Mouse (Mus musculus) myocyte (in vitro differentiated cells): ENCODE results near the gene Setd4. TPM values are rescaled to one million over a fixed set of nuclear protein-coding genes. Genes with fewer than 3 reads are reported as not detected.

ENCODE experiments used
- H3K27me3 ChIP-seq: one replicate; pipeline ENCODE4 v1.6.1; 2011; ENCODE audit not compliant: control insufficient read depth, insufficient read depth, insufficient read length
- H3K36me3 ChIP-seq: one replicate; pipeline ENCODE4 v1.6.1; 2011; ENCODE audit not compliant: control insufficient read depth, insufficient read depth
- H3K4me2 ChIP-seq: one replicate; pipeline ENCODE4 v1.6.1; 2011; ENCODE audit warnings: low read depth, control low read depth
- H3K4me3 ChIP-seq: one replicate; pipeline ENCODE4 v1.5.1; 2011; ENCODE audit warnings: mild to moderate bottlenecking, control low read depth, moderate library complexity
- H3K79me2 ChIP-seq: one replicate; pipeline ENCODE4 v1.6.1; 2011; ENCODE audit not compliant: control insufficient read depth, insufficient read depth
- H3ac ChIP-seq: one replicate; pipeline ENCODE4 v1.6.1; 2011; ENCODE audit not compliant: control insufficient read depth, insufficient read length
- E2F4 ChIP-seq: IDR thresholded peaks from one replicate; pipeline ENCODE4 v1.6.1; 2011; ENCODE audit warnings: mild to moderate bottlenecking, control low read depth, moderate library complexity; ENCODE audit not compliant: insufficient read depth
- MAX ChIP-seq: IDR thresholded peaks from one replicate; pipeline ENCODE4 v1.6.1; 2011; ENCODE audit warnings: low read depth, mild to moderate bottlenecking, control low read depth
- MYOD1 ChIP-seq, 3 experiments: IDR thresholded peaks; one replicate each; pipeline ENCODE4 v1.6.1; 2011; ENCODE audit warnings: control low read depth in 2 of 3, low read depth in 2 of 3, mild to moderate bottlenecking in 2 of 3, moderate library complexity in 1 of 3; ENCODE audit not compliant: insufficient read length in 2 of 3, control insufficient read depth in 1 of 3
- MYOG ChIP-seq, 3 experiments: IDR thresholded peaks; one replicate each; pipeline ENCODE4 v1.6.1; 2011; ENCODE audit warnings: control low read depth in 2 of 3, low read depth in 2 of 3, mild to moderate bottlenecking in 2 of 3; ENCODE audit not compliant: insufficient read length in 2 of 3, control insufficient read depth in 1 of 3, insufficient read depth in 1 of 3
- POLR2AphosphoS2 ChIP-seq: IDR thresholded peaks from one replicate; pipeline ENCODE4 v1.6.1; 2011; ENCODE audit warnings: low read depth, control low read depth; ENCODE audit not compliant: insufficient read length
- SRF ChIP-seq: IDR thresholded peaks from one replicate; pipeline ENCODE4 v1.6.1; 2011; ENCODE audit warnings: low read depth; ENCODE audit not compliant: control insufficient read depth, insufficient read length
- TCF12 ChIP-seq: IDR thresholded peaks from one replicate; pipeline ENCODE4 v1.6.1; 2011; ENCODE audit warnings: mild to moderate bottlenecking, control low read depth; ENCODE audit not compliant: poor library complexity, insufficient read depth, severe bottlenecking
- polyA plus RNA-seq: library from polyadenylated mRNA; unstranded; fragments of >200 nt; fragmentation: generic; extraction: Trizol; gene quantifications from one replicate; pipeline ENCODE4 v1.2.1, GENCODE M21; 2012; ENCODE audit warnings: missing spikeins

Setd4 gene
- polyA plus RNA-seq, 1 experiment = 3.6 TPM

GRCm38 (mm10) chr16:93544931-93545330 is 58.9 kb downstream of the Setd4 start:
- H3ac ChIP-seq = no peak overlapping the region
- no peak overlapping the region for H3K4me2 ChIP-seq
- no peaks in the 10 kb centered on the region for H3K27me3 ChIP-seq
- TF ChIP-seq E2F4 = no peak
- no peak for TF ChIP-seq TCF12
- TF ChIP-seq MAX = no peak
- no peaks in the 10 kb centered on the region for H3K36me3 ChIP-seq
- H3K79me2 ChIP-seq = no peaks in the 10 kb centered on the region
- H3K4me3 ChIP-seq = no peak overlapping the region

DNA sequence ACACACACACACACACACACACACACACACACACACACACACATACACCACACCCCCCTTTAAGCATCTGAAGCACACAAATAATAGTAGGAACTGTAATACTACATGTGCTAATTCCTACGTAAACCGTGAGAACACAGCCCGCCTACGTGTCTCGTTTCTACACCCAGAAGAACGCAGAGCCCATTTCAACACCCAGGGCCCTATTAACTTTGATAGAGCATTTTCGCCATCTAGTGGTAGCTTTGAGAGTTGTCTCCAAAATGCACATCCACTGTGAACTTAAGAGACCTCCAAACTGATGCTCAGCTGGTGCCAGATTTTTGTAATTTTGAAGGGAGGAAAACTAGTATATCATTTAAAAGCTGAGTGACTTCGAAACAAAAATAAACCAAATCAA is 60.2 kb downstream of the Setd4 start:
- no peak for TF ChIP-seq SRF
- Histone ChIP-seq H3K4me2 (no peak overlapping the region), H3K27me3 (no peaks in the 10 kb centered on the region), H3ac (no peak overlapping the region), H3K36me3 (no peaks in the 10 kb centered on the region), H3K79me2 (no peaks in the 10 kb centered on the region), H3K4me3 (no peak overlapping the region)

- H3K27me3 ChIP-seq = no peaks in the 10 kb centered on the region
- no peak overlapping the region for H3K4me3 ChIP-seq
- TF ChIP-seq MYOD1 (IDR thresholded peaks at IDR 0.05; ENCODE audit: control insufficient read depth in 1 of 3, insufficient read length in 2 of 3, low read depth in 2 of 3) = peak in 1 of 3 experiments; percentile 15
- no peak for TF ChIP-seq MAX
- H3K79me2 ChIP-seq = no peaks in the 10 kb centered on the region
- H3K36me3 ChIP-seq = no peaks in the 10 kb centered on the region
- no peak overlapping the region for H3K4me2 ChIP-seq
- no peak overlapping the region for H3ac ChIP-seq
Observed at GRCm38 (mm10) chr16:93539891-93540290, 64.0 kb downstream of the Setd4 start.

DNA sequence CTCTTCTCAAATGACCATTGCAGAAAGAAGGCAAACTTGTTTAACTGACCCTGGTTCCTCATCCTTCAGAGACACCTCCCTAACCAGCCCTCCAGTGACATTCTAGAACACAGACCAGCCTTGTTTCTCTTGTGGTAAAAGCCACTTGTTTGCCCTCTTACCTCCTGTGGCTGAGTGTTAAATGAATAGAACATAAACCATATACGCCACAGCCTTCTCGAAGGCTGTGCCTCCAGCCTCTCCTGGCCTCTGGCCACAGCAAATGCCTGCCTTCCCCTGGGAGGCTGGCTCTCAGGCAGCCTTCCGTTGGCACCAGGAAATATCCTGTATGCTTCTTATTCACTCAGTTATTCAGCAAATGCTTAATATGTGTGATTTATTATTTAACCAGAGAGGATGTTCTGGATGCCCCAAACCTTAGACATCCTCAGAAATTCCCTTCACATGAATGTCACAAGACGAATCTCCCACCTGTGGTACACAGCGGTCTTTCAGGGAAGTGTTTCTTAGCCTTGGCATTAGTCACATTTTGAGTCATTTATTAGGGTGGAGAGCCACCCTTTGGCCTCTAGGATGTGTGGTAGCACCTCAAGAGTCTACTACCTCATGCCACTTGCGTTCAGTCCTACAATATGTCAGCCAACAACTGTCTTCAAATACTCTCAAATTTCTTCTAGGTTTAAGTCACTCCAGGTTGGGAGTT is 68.6 kb downstream of the Setd4 start:
- no peak overlapping the region for H3ac ChIP-seq
- no peaks in the 10 kb centered on the region for H3K79me2 ChIP-seq
- no peaks in the 10 kb centered on the region for H3K36me3 ChIP-seq
- no peak overlapping the region for H3K4me3 ChIP-seq
- TF ChIP-seq MYOD1 (IDR thresholded peaks at IDR 0.05; ENCODE audit: control insufficient read depth in 1 of 3, insufficient read length in 2 of 3, low read depth in 2 of 3) (peak in 1 of 3 experiments; percentile 4), POLR2AphosphoS2 (no peak), SRF (no peak), MYOG (IDR thresholded peaks at IDR 0.05; ENCODE audit: control insufficient read depth in 1 of 3, insufficient read depth in 1 of 3, insufficient read length in 2 of 3, low read depth in 2 of 3) (peak in 1 of 3 experiments; percentile 54)
- H3K4me2 ChIP-seq = peak overlapping the region; percentile 53
- no peaks in the 10 kb centered on the region for H3K27me3 ChIP-seq

Other genes starting within 250 kb of the Setd4 start
- gene Cbr1, start 1.8 kb upstream of the Setd4 start, polyA plus RNA-seq = 19.9 TPM
- gene Gm5678, start 24.0 kb upstream of the Setd4 start, polyA plus RNA-seq = not detected
- 11.5 TPM for gene Cbr3, start 79.2 kb upstream of the Setd4 start, polyA plus RNA-seq
- gene Dop1b, start 107.8 kb upstream of the Setd4 start, polyA plus RNA-seq = 13.4 TPM
- gene Morc3, start 228.1 kb upstream of the Setd4 start, polyA plus RNA-seq = 10.6 TPM